Mouse (Mus musculus) G1E (cell line): ENCODE data around the gene Rps15.

Experiments
- CTCF ChIP-seq: IDR thresholded peaks from 2 replicates; pipeline ENCODE4 v1.5.1; 2012; ENCODE audit warnings: low read depth, low read length, inconsistent platforms, mixed read lengths
- GATA2 ChIP-seq: IDR thresholded peaks from 2 replicates; pipeline ENCODE4 v1.6.1; 2012; ENCODE audit warnings: low read depth, low read length, inconsistent platforms, borderline replicate concordance
- POLR2AphosphoS5 ChIP-seq: IDR thresholded peaks from 2 replicates; pipeline ENCODE4 v1.6.1; 2012; ENCODE audit warnings: low read depth, low read length, inconsistent platforms; ENCODE audit not compliant: insufficient replicate concordance
- TAL1 ChIP-seq: conservative IDR thresholded peaks from 2 replicates; pipeline ENCODE4 v1.6.1; 2012; ENCODE audit warnings: low read depth, low read length, inconsistent platforms, mixed read lengths

DNA sequence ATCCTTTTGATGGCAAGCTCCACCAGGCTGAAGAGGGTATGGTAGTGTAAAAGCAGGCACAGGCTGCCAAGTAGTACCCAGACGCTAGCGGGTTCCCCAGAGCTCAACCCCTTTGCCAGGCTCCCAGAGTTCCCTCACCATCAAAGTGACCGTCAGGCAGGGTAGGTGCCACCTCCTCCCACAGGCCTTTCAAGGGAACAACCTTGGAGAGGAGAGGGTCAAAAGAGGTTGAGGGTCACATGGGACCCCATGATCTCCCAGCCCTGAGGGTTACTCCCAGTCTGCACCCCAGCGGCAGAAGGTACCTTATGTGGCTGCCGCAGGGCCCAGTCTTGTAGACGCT is 32.8 kb upstream of the Rps15 start:
- TF ChIP-seq CTCF (no peak), GATA2 (no peak), TAL1 (no peak), POLR2AphosphoS5 (no peak)
